Mouse (Mus musculus): ENCODE results near the gene Krt26. TPM values are rescaled to one million over a fixed set of nuclear protein-coding genes. Genes with fewer than 3 reads are reported as not detected.
A peak's percentile ranks its signal among the peaks of the same experiment; 100 is the strongest.

The Krt26 gene
- polyA plus RNA-seq, 1 experiment from 2014 or later = not detected

GRCm38 (mm10) chr11:99351004-99351403 lies 13.2 kb upstream of the Krt26 start, which contains the start of gene Krt27:
Gene Krt27 (minus strand): TSS chr11:99351104.
- no peak within 1 kb of the TSS for H3K4me2 ChIP-seq (ENCODE audit: low read depth, low read length)
- 66% methylated on average over 12 of the region's 12 CpGs for WGBS

DNA sequence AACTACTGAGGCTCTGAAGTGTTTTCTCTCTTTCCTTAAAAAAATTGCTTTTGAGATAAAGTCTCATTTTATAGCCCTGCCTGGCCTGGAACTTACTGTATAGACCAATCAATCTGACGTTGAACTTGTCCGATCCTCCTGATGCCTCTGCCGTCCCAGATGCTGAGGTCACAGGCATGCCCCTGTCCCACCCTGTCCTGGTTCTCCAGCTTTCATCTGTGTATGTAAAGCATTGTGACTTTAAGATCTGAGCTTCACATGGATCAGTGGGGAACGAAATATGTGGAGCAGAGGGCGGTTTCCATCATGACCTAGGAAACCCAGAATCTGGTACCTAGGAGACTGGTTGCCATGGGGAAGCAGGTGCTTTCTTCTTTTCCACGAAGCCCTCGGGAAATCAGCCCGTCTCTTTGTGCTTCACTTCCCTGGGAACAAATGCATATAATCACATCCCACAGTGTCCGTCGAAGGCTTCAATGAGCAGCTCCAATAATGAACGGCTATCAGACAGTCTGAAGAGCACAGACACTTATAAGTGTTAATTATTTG lies 1.6 kb upstream of the Krt26 start:
- Histone ChIP-seq H3K4me2 (ENCODE audit: low read depth, low read length) (no peak overlapping the region), H3K36me3 (ENCODE audit: control insufficient read depth, insufficient read depth, low read length) (no peaks in the 10 kb centered on the region), H3K4me1 (ENCODE audit: control insufficient read depth, insufficient read depth, low read length) (no peaks in the 10 kb centered on the region), H3K27ac (ENCODE audit: low read length) (no peak overlapping the region), H3K27me3 (replicated peaks; ENCODE audit: control insufficient read depth, insufficient read depth, low read length) (no peaks in the 10 kb centered on the region), H3K4me3 (ENCODE audit: low read length) (no peak overlapping the region), H3K9ac (ENCODE audit: low read depth, low read length) (no peak overlapping the region), H3K9me3 (ENCODE audit: control insufficient read depth, low read length) (no peaks in the 10 kb centered on the region)
- 75% methylated on average over 11 of the region's 11 CpGs for WGBS
- no peak for ATAC-seq

More at GRCm38 (mm10) chr11:99351004-99351403, 13.2 kb upstream of the Krt26 start, which contains the start of gene Krt27:
- no peaks in the 10 kb centered on the region for H3K36me3 ChIP-seq (ENCODE audit: control insufficient read depth, insufficient read depth, low read length)
- ATAC-seq = no peak
- H3K9me3 ChIP-seq (ENCODE audit: control insufficient read depth, low read length) = no peaks in the 10 kb centered on the region
- H3K27me3 ChIP-seq (replicated peaks; ENCODE audit: control insufficient read depth, insufficient read depth, low read length) = no peaks in the 10 kb centered on the region
- H3K27ac ChIP-seq (ENCODE audit: low read length) = no peak within 1 kb of the TSS
- no peaks in the 10 kb centered on the region for H3K4me1 ChIP-seq (ENCODE audit: control insufficient read depth, insufficient read depth, low read length)
- no peak within 1 kb of the TSS for H3K4me3 ChIP-seq (ENCODE audit: low read length)
- H3K9ac ChIP-seq (ENCODE audit: low read depth, low read length) = no peak within 1 kb of the TSS

DNA sequence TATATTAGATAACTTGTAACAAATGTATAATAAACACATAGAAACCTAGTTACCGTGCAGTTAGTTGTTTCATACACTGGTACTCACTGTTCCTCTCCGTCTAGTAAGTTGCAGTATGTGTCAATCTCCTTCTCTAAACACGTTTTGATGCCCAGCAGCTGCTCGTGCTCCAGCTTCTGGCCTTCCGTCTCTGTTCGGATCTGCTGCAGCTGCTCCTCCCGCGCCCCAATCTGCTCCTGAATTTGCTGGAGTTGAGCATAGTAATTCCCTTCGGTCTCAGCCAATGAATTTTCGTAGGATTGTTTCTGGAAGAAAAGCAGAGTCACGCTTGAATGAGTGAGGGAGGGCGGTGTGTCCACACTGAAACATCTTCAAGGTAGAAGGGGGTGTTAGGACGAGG lies 4.3 kb downstream of the Krt26 start:
- no peak overlapping the region for H3K27ac ChIP-seq (ENCODE audit: low read length)
- H3K4me1 ChIP-seq (ENCODE audit: control insufficient read depth, insufficient read depth, low read length) = no peaks in the 10 kb centered on the region
- no peaks in the 10 kb centered on the region for H3K27me3 ChIP-seq (replicated peaks; ENCODE audit: control insufficient read depth, insufficient read depth, low read length)
- 48% methylated on average over 13 of the region's 13 CpGs for WGBS
- no peak overlapping the region for H3K9ac ChIP-seq (ENCODE audit: low read depth, low read length)
- no peaks in the 10 kb centered on the region for H3K9me3 ChIP-seq (ENCODE audit: control insufficient read depth, low read length)
- no peak overlapping the region for H3K4me2 ChIP-seq (ENCODE audit: low read depth, low read length)
- H3K4me3 ChIP-seq (ENCODE audit: low read length) = no peak overlapping the region
- no peaks in the 10 kb centered on the region for H3K36me3 ChIP-seq (ENCODE audit: control insufficient read depth, insufficient read depth, low read length)
- ATAC-seq = no peak

- no peaks in the 10 kb centered on the region for H3K4me1 ChIP-seq (ENCODE audit: control insufficient read depth, insufficient read depth, low read length)
- 53% methylated on average over 2 of the region's 2 CpGs for WGBS
- no peak for ATAC-seq
Measured at GRCm38 (mm10) chr11:99329655-99330054, 8.1 kb downstream of the Krt26 start.

DNA sequence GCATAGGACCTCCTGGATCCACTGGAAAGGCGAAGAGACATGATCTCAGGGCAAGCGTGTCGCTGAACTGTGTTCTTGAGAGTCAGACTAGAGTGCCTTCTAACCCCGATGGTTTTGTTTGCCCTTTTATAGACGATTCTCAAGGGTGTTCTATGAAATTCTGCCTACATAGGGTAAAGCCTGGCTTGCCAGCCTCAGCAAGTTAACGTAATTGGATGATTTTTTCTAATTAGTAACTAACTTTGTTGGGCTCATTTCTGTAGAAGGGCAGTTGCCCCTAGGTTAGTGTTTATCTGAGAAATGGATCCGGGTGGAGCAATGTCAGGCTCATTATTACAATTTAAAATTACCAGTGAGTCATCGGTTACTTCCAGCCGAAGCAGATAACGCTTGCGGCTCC lies 14.9 kb downstream of the Krt26 start, which contains the start of gene Krt25:
Gene Krt25 (minus strand): TSS at position 101 of the 400 bp plus-strand sequence.
- Histone ChIP-seq H3K9ac (ENCODE audit: low read depth, low read length) (no peak within 1 kb of the TSS), H3K36me3 (ENCODE audit: control insufficient read depth, insufficient read depth, low read length) (no peaks in the 10 kb centered on the region), H3K4me3 (ENCODE audit: low read length) (no peak within 1 kb of the TSS), H3K4me1 (ENCODE audit: control insufficient read depth, insufficient read depth, low read length) (no peaks in the 10 kb centered on the region), H3K9me3 (ENCODE audit: control insufficient read depth, low read length) (no peaks in the 10 kb centered on the region), H3K4me2 (ENCODE audit: low read depth, low read length) (no peak within 1 kb of the TSS), H3K27me3 (replicated peaks; ENCODE audit: control insufficient read depth, insufficient read depth, low read length) (no peaks in the 10 kb centered on the region), H3K27ac (ENCODE audit: low read length) (no peak within 1 kb of the TSS)
- ATAC-seq = no peak
- 90% methylated on average over 11 of the region's 11 CpGs for WGBS

More at GRCm38 (mm10) chr11:99329655-99330054, 8.1 kb downstream of the Krt26 start:
- H3K9me3 ChIP-seq (ENCODE audit: control insufficient read depth, low read length) = no peaks in the 10 kb centered on the region
- no peak overlapping the region for H3K9ac ChIP-seq (ENCODE audit: low read depth, low read length)
- H3K27me3 ChIP-seq (replicated peaks; ENCODE audit: control insufficient read depth, insufficient read depth, low read length) = no peaks in the 10 kb centered on the region
- no peak overlapping the region for H3K4me3 ChIP-seq (ENCODE audit: low read length)
- H3K36me3 ChIP-seq (ENCODE audit: control insufficient read depth, insufficient read depth, low read length) = no peaks in the 10 kb centered on the region
- no peak overlapping the region for H3K4me2 ChIP-seq (ENCODE audit: low read depth, low read length)
- H3K27ac ChIP-seq (ENCODE audit: low read length) = no peak overlapping the region

- H3K4me3 ChIP-seq (ENCODE audit: low read length) = no peak overlapping the region
- 89% methylated on average over 14 of the region's 14 CpGs for WGBS
- ATAC-seq = no peak
- no peak overlapping the region for H3K4me2 ChIP-seq (ENCODE audit: low read depth, low read length)
- H3K4me1 ChIP-seq (ENCODE audit: control insufficient read depth, insufficient read depth, low read length) = no peaks in the 10 kb centered on the region
- no peak overlapping the region for H3K27ac ChIP-seq (ENCODE audit: low read length)
- H3K9me3 ChIP-seq (ENCODE audit: control insufficient read depth, low read length) = no peaks in the 10 kb centered on the region
- no peaks in the 10 kb centered on the region for H3K27me3 ChIP-seq (replicated peaks; ENCODE audit: control insufficient read depth, insufficient read depth, low read length)
- no peak overlapping the region for H3K9ac ChIP-seq (ENCODE audit: low read depth, low read length)
- H3K36me3 ChIP-seq (ENCODE audit: control insufficient read depth, insufficient read depth, low read length) = no peaks in the 10 kb centered on the region
Measured at GRCm38 (mm10) chr11:99321094-99321493, 16.7 kb downstream of the Krt26 start.

GRCm38 (mm10) chr11:99319127-99319526 lies 18.6 kb downstream of the Krt26 start:
- Histone ChIP-seq H3K9me3 (ENCODE audit: control insufficient read depth, low read length) (no peaks in the 10 kb centered on the region), H3K36me3 (ENCODE audit: control insufficient read depth, insufficient read depth, low read length) (no peaks in the 10 kb centered on the region), H3K4me2 (ENCODE audit: low read depth, low read length) (peak overlapping the region; percentile 26; the same call in 1 of the 2 replicates), H3K27me3 (replicated peaks; ENCODE audit: control insufficient read depth, insufficient read depth, low read length) (no peaks in the 10 kb centered on the region), H3K27ac (ENCODE audit: low read length) (no peak overlapping the region), H3K4me1 (ENCODE audit: control insufficient read depth, insufficient read depth, low read length) (no peaks in the 10 kb centered on the region), H3K4me3 (ENCODE audit: low read length) (no peak overlapping the region), H3K9ac (ENCODE audit: low read depth, low read length) (no peak overlapping the region)
- no peak for ATAC-seq
- 34% methylated on average over 9 of the region's 9 CpGs for WGBS

DNA sequence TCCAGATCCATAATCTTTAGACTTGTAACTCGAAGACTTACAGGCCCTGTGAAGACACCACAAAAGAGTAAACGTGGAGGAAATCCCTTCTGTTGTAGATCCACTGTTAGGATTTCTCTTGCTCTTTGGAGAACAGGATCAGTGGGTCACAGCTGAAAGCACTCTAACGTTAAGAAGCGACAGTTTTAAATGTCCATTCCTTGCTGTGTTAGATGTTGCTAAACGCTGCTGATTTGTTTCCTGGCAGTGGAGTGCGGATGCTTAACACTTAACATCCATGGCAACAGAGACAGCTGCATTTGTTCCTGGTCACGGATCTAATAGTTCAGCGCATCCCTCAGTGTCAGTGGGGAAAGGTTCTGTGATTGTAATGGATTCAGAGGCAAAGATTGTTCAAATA lies 21.2 kb downstream of the Krt26 start:
- no peak overlapping the region for H3K4me2 ChIP-seq (ENCODE audit: low read depth, low read length)
- no peak overlapping the region for H3K9ac ChIP-seq (ENCODE audit: low read depth, low read length)
- no peaks in the 10 kb centered on the region for H3K9me3 ChIP-seq (ENCODE audit: control insufficient read depth, low read length)
- no peak for ATAC-seq
- no peaks in the 10 kb centered on the region for H3K4me1 ChIP-seq (ENCODE audit: control insufficient read depth, insufficient read depth, low read length)
- no peak overlapping the region for H3K4me3 ChIP-seq (ENCODE audit: low read length)
- no peak overlapping the region for H3K27ac ChIP-seq (ENCODE audit: low read length)
- WGBS = 41% methylated on average over 8 of the region's 8 CpGs
- no peaks in the 10 kb centered on the region for H3K27me3 ChIP-seq (replicated peaks; ENCODE audit: control insufficient read depth, insufficient read depth, low read length)
- no peaks in the 10 kb centered on the region for H3K36me3 ChIP-seq (ENCODE audit: control insufficient read depth, insufficient read depth, low read length)

- Histone ChIP-seq H3K4me2 (ENCODE audit: low read depth, low read length) (no peak overlapping the region), H3K27ac (ENCODE audit: low read length) (no peak overlapping the region), H3K27me3 (replicated peaks; ENCODE audit: control insufficient read depth, insufficient read depth, low read length) (no peaks in the 10 kb centered on the region), H3K9me3 (ENCODE audit: control insufficient read depth, low read length) (no peaks in the 10 kb centered on the region), H3K9ac (ENCODE audit: low read depth, low read length) (no peak overlapping the region), H3K4me1 (ENCODE audit: control insufficient read depth, insufficient read depth, low read length) (no peaks in the 10 kb centered on the region), H3K36me3 (ENCODE audit: control insufficient read depth, insufficient read depth, low read length) (no peaks in the 10 kb centered on the region), H3K4me3 (ENCODE audit: low read length) (no peak overlapping the region)
- whole genome bisulfite sequencing = 74% methylated on average over 2 of the region's 2 CpGs
- ATAC-seq = no peak
Measured at GRCm38 (mm10) chr11:99314594-99314993, 23.2 kb downstream of the Krt26 start.

GRCm38 (mm10) chr11:99310882-99311281 lies 26.9 kb downstream of the Krt26 start:
- Histone ChIP-seq H3K27ac (ENCODE audit: low read length) (no peak overlapping the region), H3K4me3 (ENCODE audit: low read length) (no peak overlapping the region), H3K4me2 (ENCODE audit: low read depth, low read length) (no peak overlapping the region), H3K27me3 (replicated peaks; ENCODE audit: control insufficient read depth, insufficient read depth, low read length) (no peaks in the 10 kb centered on the region), H3K4me1 (ENCODE audit: control insufficient read depth, insufficient read depth, low read length) (no peaks in the 10 kb centered on the region), H3K9ac (ENCODE audit: low read depth, low read length) (no peak overlapping the region), H3K36me3 (ENCODE audit: control insufficient read depth, insufficient read depth, low read length) (no peaks in the 10 kb centered on the region), H3K9me3 (ENCODE audit: control insufficient read depth, low read length) (no peaks in the 10 kb centered on the region)
- WGBS = 59% methylated on average over 1 of the region's 1 CpGs
- no peak for ATAC-seq

Measured in intestine, embryonic 16.5 days (tissue).